Mouse (Mus musculus) midbrain, postnatal 0 days (tissue): Measurements from ENCODE around the gene A030014E15Rik. TPM values are rescaled to one million over a fixed set of nuclear protein-coding genes. Genes with fewer than 3 reads are reported as not detected.
A peak's percentile ranks its signal among the peaks of the same experiment; 100 is the strongest.
"Not testable (repeated sequence)": the region's sequence is repeated elsewhere in the genome, so short reads cannot be mapped to it uniquely, and the experiment has no call there.

Experiments
- ATAC-seq: fragments of 200-750 bp; cut with Nextera tagmentation; 2 replicates; pipeline ENCODE4 v1.8.0; 2017; ENCODE audit warnings: moderate number of reproducible peaks, mild to moderate bottlenecking, moderate TSS enrichment, moderate library complexity; ENCODE audit not compliant: low FRiP score
- DNase-seq: peaks from one replicate; pipeline ENCODE4 v3.0.0-alpha.2; 2015; ENCODE audit warnings: low spot score
- H3K27ac ChIP-seq: fragments of 300-500 bp; sonication (generic); 2 replicates; pipeline ENCODE4 v1.5.1; 2014; ENCODE audit warnings: low read depth, mild to moderate bottlenecking, low read length, mixed read lengths
- H3K27me3 ChIP-seq: fragments of 300-500 bp; sonication (generic); 2 replicates; pipeline ENCODE4 v1.6.1; 2014; ENCODE audit warnings: low read length, control low read depth, mixed read lengths; ENCODE audit not compliant: insufficient read depth
- H3K36me3 ChIP-seq: fragments of 300-500 bp; sonication (generic); 2 replicates; pipeline ENCODE4 v1.6.1; 2014; ENCODE audit warnings: low read length, control low read depth, mixed read lengths; ENCODE audit not compliant: insufficient read depth
- H3K4me1 ChIP-seq: fragments of 300-500 bp; sonication (generic); 2 replicates; pipeline ENCODE4 v1.6.1; 2014; ENCODE audit warnings: mild to moderate bottlenecking, control low read depth, antibody characterized with exemption, low read length, mixed read lengths; ENCODE audit not compliant: insufficient read depth
- H3K4me2 ChIP-seq: fragments of 300-500 bp; sonication (generic); 2 replicates; pipeline ENCODE4 v1.6.1; 2014; ENCODE audit warnings: low read depth, mild to moderate bottlenecking, low read length, mixed read lengths; ENCODE audit not compliant: poor library complexity, severe bottlenecking
- H3K4me3 ChIP-seq: fragments of 300-500 bp; sonication (generic); 2 replicates; pipeline ENCODE4 v1.5.1; 2014; ENCODE audit warnings: low read depth, mild to moderate bottlenecking, low read length, moderate library complexity
- H3K9ac ChIP-seq: fragments of 300-500 bp; sonication (generic); replicated peaks from 2 replicates; pipeline ENCODE4 v1.6.1; 2014; ENCODE audit warnings: mild to moderate bottlenecking, low read length, moderate library complexity, mixed read lengths; ENCODE audit not compliant: poor library complexity, severe bottlenecking
- H3K9me3 ChIP-seq: fragments of 300-500 bp; sonication (generic); 2 replicates; pipeline ENCODE4 v1.6.1; 2016; ENCODE audit warnings: low read length, control low read depth
- CTCF ChIP-seq: IDR thresholded peaks from 2 replicates; pipeline ENCODE4 v1.5.1; 2016; ENCODE audit warnings: antibody characterized with exemption, mild to moderate bottlenecking
- WGBS: fragments of 180-500 bp; shearing (Covaris S2); extraction: QIAGEN DNeasy Blood & Tissue Kit; methylation state at CpG from one replicate; pipeline ENCODE4 v1.1.7; 2014; 5-methylcytosine and 5-hydroxymethylcytosine counted together
- polyA plus RNA-seq: library from polyadenylated mRNA; unstranded; fragments of >200 nt; fragmentation: Nextera tagmentation; extraction: Ambion mirVana; gene quantifications from 2 replicates; pipeline ENCODE4 v1.2.1, GENCODE M21; 2015
- total RNA-seq: library from RNA; depleted of rRNA; stranded (reverse); fragments of >200 nt; gene quantifications from 2 replicates; pipeline ENCODE4 v1.2.3, GENCODE M21; 2014

A030014E15Rik gene
- total and polyA plus RNA-seq, 2 experiments from 2014 or later = not detected

- Histone ChIP-seq H3K4me2 (no peak overlapping the region), H3K36me3 (peaks cover 16% of the 10 kb centered on the region; the same call in 1 of the 2 replicates), H3K4me3 (no peak overlapping the region), H3K4me1 (no peaks in the 10 kb centered on the region), H3K27me3 (no peaks in the 10 kb centered on the region), H3K9ac (no peak overlapping the region), H3K9me3 (no peaks in the 10 kb centered on the region), H3K27ac (no peak overlapping the region)
- DNase-seq = no peak
- no peak for TF ChIP-seq CTCF
- no peak for ATAC-seq
- 32% methylated on average over 3 of the region's 3 CpGs for WGBS
These were observed 18.8 kb upstream of the A030014E15Rik start for GRCm38 (mm10) chr1:82905886-82906285.

DNA sequence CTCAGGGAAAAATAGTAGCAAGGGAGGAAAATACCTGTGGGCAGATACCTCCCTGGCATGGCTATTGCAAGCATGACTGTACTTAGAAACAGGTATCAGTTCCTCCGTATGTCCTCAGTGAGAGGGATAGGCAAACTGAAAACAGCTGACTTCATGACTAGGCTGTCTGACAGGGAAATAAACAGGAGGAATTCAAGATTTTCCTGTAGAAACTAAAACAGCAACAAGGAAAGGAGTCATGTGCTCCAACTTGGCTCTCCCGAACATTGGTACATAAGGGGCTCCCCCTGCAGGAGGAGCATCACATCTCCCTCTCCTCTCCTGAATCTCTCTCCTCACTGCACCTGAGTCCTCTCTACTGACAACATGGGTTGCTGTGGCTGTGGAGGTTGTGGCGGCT, 11.7 kb upstream of the A030014E15Rik start, which contains the start of gene A030005L19Rik:
A030005L19Rik (plus strand) TSS at position 301 of the 400 bp plus-strand sequence.
- no peaks in the 10 kb centered on the region for H3K9me3 ChIP-seq
- DNase-seq = no peak
- no peak within 1 kb of the TSS for H3K4me2 ChIP-seq
- no peak for ATAC-seq
- H3K27me3 ChIP-seq = no peaks in the 10 kb centered on the region
- no peak within 1 kb of the TSS for H3K4me3 ChIP-seq
- H3K9ac ChIP-seq = no peak within 1 kb of the TSS
- no peak within 1 kb of the TSS for H3K27ac ChIP-seq
- TF ChIP-seq CTCF = peak; percentile 29
- H3K36me3 ChIP-seq = peaks cover 3% of the 10 kb centered on the region; the same call in 1 of the 2 replicates
- 79% methylated on average over 3 of the region's 3 CpGs for WGBS
- H3K4me1 ChIP-seq = no peaks in the 10 kb centered on the region

GRCm38 (mm10) chr1:82913434-82913833, 11.3 kb upstream of the A030014E15Rik start:
- H3K4me3 ChIP-seq, H3K27me3 ChIP-seq, H3K4me1 ChIP-seq, H3K27ac ChIP-seq, DNase-seq, H3K9ac ChIP-seq, H3K36me3 ChIP-seq, H3K4me2 ChIP-seq, ATAC-seq, H3K9me3 ChIP-seq: not testable (repeated sequence)
- 87% methylated on average over 4 of the region's 5 CpGs for WGBS

GRCm38 (mm10) chr1:82930558-82930957, 5.8 kb downstream of the A030014E15Rik start:
- H3K4me1 ChIP-seq, H3K4me3 ChIP-seq, H3K9ac ChIP-seq, H3K27me3 ChIP-seq, ATAC-seq, DNase-seq, H3K4me2 ChIP-seq, H3K27ac ChIP-seq, H3K9me3 ChIP-seq, H3K36me3 ChIP-seq: not testable (repeated sequence)
- 89% methylated on average over 1 of the region's 3 CpGs for WGBS

DNA sequence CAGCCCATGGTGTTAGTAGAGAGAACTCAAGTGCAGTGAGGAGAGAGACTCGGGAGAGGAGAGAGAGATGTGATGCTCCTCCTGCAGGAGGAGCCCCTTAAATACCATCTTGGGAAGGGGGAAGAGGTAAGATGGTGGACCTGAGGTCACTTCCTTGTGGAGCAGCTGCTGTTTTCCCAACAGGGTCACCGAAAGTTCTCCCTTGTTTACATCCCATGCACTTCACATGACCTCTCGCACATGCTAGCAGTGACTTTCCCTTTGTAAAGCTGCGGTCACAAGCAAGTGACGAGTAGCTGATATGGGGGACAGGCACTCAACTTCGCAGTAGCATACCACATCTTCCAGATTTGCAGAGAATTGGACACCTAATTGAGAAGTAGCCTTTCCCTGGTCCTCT, 6.6 kb downstream of the A030014E15Rik start, which contains the start of gene Gm6217:
Gm6217 (minus strand) TSS at position 74 of the 400 bp plus-strand sequence.
- not testable (repeated sequence) for H3K27ac ChIP-seq, DNase-seq, H3K4me1 ChIP-seq, H3K36me3 ChIP-seq, H3K4me3 ChIP-seq, H3K4me2 ChIP-seq, ATAC-seq, H3K9ac ChIP-seq, H3K27me3 ChIP-seq, H3K9me3 ChIP-seq
- WGBS = no CpG with 5 or more reads among the region's 6 CpGs

DNA sequence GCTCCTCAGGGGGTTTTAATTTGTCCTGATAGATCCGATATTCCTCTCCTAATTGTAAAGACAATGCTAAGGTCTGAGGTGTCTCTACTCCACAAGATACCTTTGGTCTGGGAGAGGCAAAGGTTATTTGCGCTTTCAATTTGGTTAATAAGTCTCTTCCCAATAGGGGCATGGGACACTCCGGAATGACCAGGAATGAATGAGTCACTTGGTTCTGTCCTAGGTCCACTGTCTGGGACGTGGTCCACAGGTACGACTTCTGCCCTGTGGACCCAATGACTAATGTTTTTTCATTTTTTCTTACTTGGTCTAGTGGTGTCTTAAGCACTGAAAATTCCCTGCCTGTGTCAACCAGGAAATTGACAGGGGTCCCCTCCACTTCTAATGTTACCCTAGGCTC, 13.9 kb downstream of the A030014E15Rik start:
- H3K4me3 ChIP-seq = no peak overlapping the region
- TF ChIP-seq CTCF = no peak
- 96% methylated on average over 5 of the region's 5 CpGs for WGBS

GRCm38 (mm10) chr1:82942505-82942904, 17.8 kb downstream of the A030014E15Rik start:
- WGBS = 88% methylated on average over 1 of the region's 2 CpGs
- H3K4me1 ChIP-seq, DNase-seq, H3K27me3 ChIP-seq, H3K27ac ChIP-seq, H3K9me3 ChIP-seq, H3K9ac ChIP-seq, H3K36me3 ChIP-seq, H3K4me3 ChIP-seq, ATAC-seq, H3K4me2 ChIP-seq: not testable (repeated sequence)

More for the DNA sequence above, 13.9 kb downstream of the A030014E15Rik start:
- ATAC-seq = no peak
- no peak overlapping the region for H3K4me2 ChIP-seq
- H3K9me3 ChIP-seq = no peaks in the 10 kb centered on the region
- DNase-seq = no peak
- H3K9ac ChIP-seq = no peak overlapping the region
- no peak overlapping the region for H3K27ac ChIP-seq
- H3K36me3 ChIP-seq = no peaks in the 10 kb centered on the region
- H3K4me1 ChIP-seq = no peaks in the 10 kb centered on the region
- H3K27me3 ChIP-seq = no peaks in the 10 kb centered on the region

- no CpG with 5 or more reads among the region's 6 CpGs for WGBS
- not testable (repeated sequence) for H3K4me1 ChIP-seq, H3K27me3 ChIP-seq, H3K4me2 ChIP-seq, ATAC-seq, H3K27ac ChIP-seq, H3K9me3 ChIP-seq, DNase-seq, H3K36me3 ChIP-seq, H3K9ac ChIP-seq, H3K4me3 ChIP-seq
These were observed 18.6 kb downstream of the A030014E15Rik start, which contains the start of gene A030003K21Rik for GRCm38 (mm10) chr1:82943295-82943694. Gene A030003K21Rik, minus strand, starts transcription at chr1:82943388.

- DNase-seq, H3K36me3 ChIP-seq, H3K4me2 ChIP-seq, H3K9ac ChIP-seq, H3K9me3 ChIP-seq, H3K27ac ChIP-seq, H3K27me3 ChIP-seq, ATAC-seq, H3K4me3 ChIP-seq, H3K4me1 ChIP-seq: not testable (repeated sequence)
- 100% methylated on average over 2 of the region's 2 CpGs for WGBS
These were observed 21.3 kb downstream of the A030014E15Rik start for GRCm38 (mm10) chr1:82946029-82946428.
